24 mouse cellular contexts compared by ENCODE assay signal in genomic region chr13:97432627-97433026, GRCm38 (mm10).
A peak's percentile ranks its signal among the peaks of the same experiment; 100 is the strongest.
DNase-seq lines count a peak whose midpoint lies in the region; TF ChIP-seq lines count a peak whose summit lies in the region.
"Had no signal": no experiment of that assay in that cellular context is flagged by ENCODE, and none has a peak within 500 bp of the region (broad histone marks: within the 10 kb centered on the region; RNA-seq: fewer than 3 reads in every experiment).

No protein-coding gene starts in this region.

- H3K36me3 ChIP-seq in heart, adult 2 months (ENCODE audit: control insufficient read depth, insufficient read depth, low read length): no peaks in the 10 kb centered on the region
- H3K36me3 ChIP-seq in E14TG2a.4 (ENCODE audit: insufficient read depth, low read length) (no peaks in the 10 kb centered on the region), ES-Bruce4 (ENCODE audit: control insufficient read depth, insufficient read depth, low read length, poor library complexity, severe bottlenecking) (no peaks in the 10 kb centered on the region)
- H3K36me3 ChIP-seq: embryonic facial prominence, embryonic 12.5 days; embryonic facial prominence, embryonic 15.5 days; heart, embryonic 12.5 days; heart, embryonic 15.5 days; hindbrain, embryonic 15.5 days had no signal

- WGBS in heart, adult 2 months: 67% methylated on average over 4 of the region's 4 CpGs

- peak; percentile 87 for DNase-seq in heart, adult 11 months
- DNase-seq in heart, adult 2 months: no peak
- DNase-seq in R1 (ENCODE audit: low read depth, low spot score): peak; percentile 99
- no peak for DNase-seq in adrenal gland, adult 18-20 months (ENCODE audit: low spot score in 2 of 2)
- DNase-seq in lung, postnatal 36 days: no peak
- DNase-seq in frontal cortex, postnatal 25 days (ENCODE audit: low spot score in 2 of 2): no peak
- DNase-seq: adrenal gland, postnatal 10 days; adrenal gland, postnatal 36 days; cerebellum, adult 18-20 months; cerebellum, adult 9-10 months; cerebellum, postnatal 14 days; gastrocnemius, postnatal 10 days; gastrocnemius, postnatal 36 days; heart, postnatal 10 days; heart, postnatal 36 days; kidney, adult 11 months; kidney, adult 8-10 months had no signal

- H3K9me3 ChIP-seq in E14TG2a.4 (ENCODE audit: low read length) (no peaks in the 10 kb centered on the region), ES-Bruce4 (replicated peaks; ENCODE audit: control insufficient read depth, insufficient read depth, low read length, poor library complexity, severe bottlenecking) (no peaks in the 10 kb centered on the region)
- H3K9me3 ChIP-seq: embryonic facial prominence, embryonic 12.5 days; embryonic facial prominence, embryonic 15.5 days; heart, embryonic 12.5 days; heart, embryonic 15.5 days; hindbrain, embryonic 15.5 days had no signal

- peaks cover 2% of the 10 kb centered on the region; the same call in 1 of the 2 replicates for H3K4me1 ChIP-seq in heart, adult 2 months (ENCODE audit: control insufficient read depth, insufficient read depth, low read length)
- peaks cover 94% of the 10 kb centered on the region for H3K4me1 ChIP-seq in E14TG2a.4 (replicated peaks; ENCODE audit: low read depth, low read length)
- H3K4me1 ChIP-seq in ES-Bruce4 (ENCODE audit: control insufficient read depth, insufficient read depth, low read length): peaks cover 9% of the 10 kb centered on the region

- H3K79me2 ChIP-seq in heart, adult 2 months (replicated peaks; ENCODE audit: control insufficient read depth, insufficient read depth, low read length): no peaks in the 10 kb centered on the region

- H3K9ac ChIP-seq in heart, adult 2 months (ENCODE audit: low read depth, low read length): no peak overlapping the region
- 0 out of 2 replicates have a peak overlapping the region, but pooled peaks have one; percentile 10 for H3K9ac ChIP-seq in ES-Bruce4 (ENCODE audit: low read depth, poor library complexity, severe bottlenecking)
- H3K9ac ChIP-seq: embryonic facial prominence, embryonic 12.5 days; embryonic facial prominence, embryonic 15.5 days; heart, embryonic 12.5 days; heart, embryonic 15.5 days; hindbrain, embryonic 15.5 days had no signal

- intact Hi-C loops in heart, adult 2 months (cut with DNase I): no loop called here

- TF ChIP-seq EP300 in heart, adult 2 months (IDR thresholded peaks at IDR 0.05; ENCODE audit: insufficient read depth, low read depth, low read length): no peak
- peak; percentile 90 for TF ChIP-seq EP300 in ES-Bruce4 (IDR thresholded peaks at IDR 0.05; ENCODE audit: insufficient read depth, low read depth, low read length)

- no peaks in the 10 kb centered on the region for H3K27me3 ChIP-seq in heart, adult 2 months (ENCODE audit: control insufficient read depth, insufficient read depth, low read length)
- H3K27me3 ChIP-seq in E14TG2a.4 (ENCODE audit: insufficient read depth, low read length): no peaks in the 10 kb centered on the region
- no peaks in the 10 kb centered on the region for H3K27me3 ChIP-seq in ES-Bruce4 (ENCODE audit: control insufficient read depth, insufficient read depth, low read length, poor library complexity, severe bottlenecking)
- H3K27me3 ChIP-seq: embryonic facial prominence, embryonic 12.5 days; hindbrain, embryonic 15.5 days had no signal

- H3K4me3 ChIP-seq in heart, adult 2 months: no peak overlapping the region
- H3K4me3 ChIP-seq in E14TG2a.4 (replicated peaks; ENCODE audit: low read length) (peak overlapping the region; percentile 59), ES-Bruce4 (ENCODE audit: low read depth, low read length) (peak overlapping the region; percentile 25; the same call in 1 of the 2 replicates)
- H3K4me3 ChIP-seq: embryonic facial prominence, embryonic 12.5 days; embryonic facial prominence, embryonic 15.5 days; heart, embryonic 12.5 days; heart, embryonic 15.5 days; hindbrain, embryonic 15.5 days had no signal

- TF ChIP-seq POLR2A in heart, adult 2 months (IDR thresholded peaks at IDR 0.05; ENCODE audit: insufficient read depth, low read depth, low read length): no peak
- TF ChIP-seq POLR2A in ES-Bruce4 (IDR thresholded peaks at IDR 0.05; ENCODE audit: insufficient read depth, low read length): no peak

- H3K27ac ChIP-seq in heart, adult 2 months: no peak overlapping the region
- peak overlapping the region; percentile 76 for H3K27ac ChIP-seq in ES-Bruce4 (ENCODE audit: insufficient read depth, low read length)
- H3K27ac ChIP-seq: embryonic facial prominence, embryonic 12.5 days; embryonic facial prominence, embryonic 15.5 days; heart, embryonic 15.5 days; hindbrain, embryonic 15.5 days had no signal

- no peak for TF ChIP-seq CTCF in heart, adult 2 months (IDR thresholded peaks at IDR 0.05)
- TF ChIP-seq CTCF in E14TG2a.4 (conservative IDR thresholded peaks at IDR 0.05; ENCODE audit: low read length): no peak
- TF ChIP-seq CTCF in ES-Bruce4 (IDR thresholded peaks at IDR 0.05; ENCODE audit: low read depth, low read length): no peak

Comparison
In these comparisons a context has a peak if more than half of its experiments do, and no peak if none do; other contexts are left out.
1. DNase-seq: peak in heart, adult 11 months (single experiment) and R1 (single experiment); none in heart, adult 2 months (0 of 2), adrenal gland, adult 18-20 months (0 of 2), lung, postnatal 36 days (single experiment) and frontal cortex, postnatal 25 days (0 of 2).